Mouse (Mus musculus) midbrain, embryonic 10.5 days (tissue): ENCODE measurements at regions not wholly inside any gene's neighbourhood (a gene's known extent, or its start where the extent isn't known, plus 50 kb on each side); places are given as distances from the start of the nearest gene placed in this dataset.
A peak's percentile ranks its signal among the peaks of the same experiment; 100 is the strongest.
"Not testable (repeated sequence)": the region's sequence is repeated elsewhere in the genome, so short reads cannot be mapped to it uniquely, and the experiment has no call there.

Experiments
- DNase-seq: peaks from one replicate; pipeline ENCODE4 v3.0.0-alpha.2; 2017; ENCODE audit warnings: low spot score
- H3K27ac ChIP-seq: fragments of 300-500 bp; sonication (generic); replicated peaks from 2 replicates; pipeline ENCODE4 v1.5.1; 2016; ENCODE audit warnings: mild to moderate bottlenecking
- H3K27me3 ChIP-seq: fragments of 300-500 bp; sonication (generic); 2 replicates; pipeline ENCODE4 v1.6.1; 2016; ENCODE audit warnings: low read depth, mild to moderate bottlenecking; ENCODE audit not compliant: poor library complexity, severe bottlenecking
- H3K36me3 ChIP-seq: fragments of 300-500 bp; sonication (generic); 2 replicates; pipeline ENCODE4 v1.6.1; 2016; ENCODE audit warnings: mild to moderate bottlenecking, moderate library complexity
- H3K4me1 ChIP-seq: fragments of 300-500 bp; sonication (generic); 2 replicates; pipeline ENCODE4 v1.6.1; 2016
- H3K4me3 ChIP-seq: fragments of 300-500 bp; sonication (generic); 2 replicates; pipeline ENCODE4 v1.5.1; 2016; ENCODE audit warnings: mild to moderate bottlenecking, moderate library complexity
- H3K9me3 ChIP-seq: fragments of 300-500 bp; sonication (generic); replicated peaks from 2 replicates; pipeline ENCODE4 v1.6.1; 2016; ENCODE audit warnings: mild to moderate bottlenecking
- WGBS: fragments of 180-500 bp; shearing (Covaris S2); methylation state at CpG from one replicate; pipeline ENCODE4 v1.1.7; 2016; 5-methylcytosine and 5-hydroxymethylcytosine counted together

DNA sequence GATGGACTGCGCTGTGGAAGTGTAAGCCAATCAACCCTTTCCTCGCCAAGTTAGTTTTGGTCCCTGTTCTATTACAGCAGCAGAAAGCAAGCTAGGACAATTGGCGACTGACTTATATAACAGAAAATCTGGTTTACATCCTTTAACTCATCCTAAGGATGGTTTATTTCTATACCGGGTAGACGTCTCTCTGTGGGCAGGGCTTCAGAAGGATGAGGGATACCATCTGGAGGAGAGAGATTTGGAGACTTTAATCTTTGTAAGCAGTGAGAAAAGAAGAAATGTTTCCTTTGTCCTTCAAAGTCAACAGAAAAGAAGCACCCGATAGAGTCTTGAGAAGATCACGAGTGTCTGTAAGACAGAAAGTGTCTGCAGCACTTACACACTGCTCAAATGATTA lies 186.4 kb downstream of the Cdca7 start:
- DNase-seq, result no peak
- Histone ChIP-seq H3K4me3 (no peak overlapping the region), H3K27me3 (peaks cover 8% of the 10 kb centered on the region; the same call in 1 of the 2 replicates), H3K36me3 (no peaks in the 10 kb centered on the region), H3K4me1 (no peaks in the 10 kb centered on the region), H3K9me3 (no peaks in the 10 kb centered on the region), H3K27ac (no peak overlapping the region)
- WGBS, result 90% methylated on average over 7 of the region's 7 CpGs

DNA sequence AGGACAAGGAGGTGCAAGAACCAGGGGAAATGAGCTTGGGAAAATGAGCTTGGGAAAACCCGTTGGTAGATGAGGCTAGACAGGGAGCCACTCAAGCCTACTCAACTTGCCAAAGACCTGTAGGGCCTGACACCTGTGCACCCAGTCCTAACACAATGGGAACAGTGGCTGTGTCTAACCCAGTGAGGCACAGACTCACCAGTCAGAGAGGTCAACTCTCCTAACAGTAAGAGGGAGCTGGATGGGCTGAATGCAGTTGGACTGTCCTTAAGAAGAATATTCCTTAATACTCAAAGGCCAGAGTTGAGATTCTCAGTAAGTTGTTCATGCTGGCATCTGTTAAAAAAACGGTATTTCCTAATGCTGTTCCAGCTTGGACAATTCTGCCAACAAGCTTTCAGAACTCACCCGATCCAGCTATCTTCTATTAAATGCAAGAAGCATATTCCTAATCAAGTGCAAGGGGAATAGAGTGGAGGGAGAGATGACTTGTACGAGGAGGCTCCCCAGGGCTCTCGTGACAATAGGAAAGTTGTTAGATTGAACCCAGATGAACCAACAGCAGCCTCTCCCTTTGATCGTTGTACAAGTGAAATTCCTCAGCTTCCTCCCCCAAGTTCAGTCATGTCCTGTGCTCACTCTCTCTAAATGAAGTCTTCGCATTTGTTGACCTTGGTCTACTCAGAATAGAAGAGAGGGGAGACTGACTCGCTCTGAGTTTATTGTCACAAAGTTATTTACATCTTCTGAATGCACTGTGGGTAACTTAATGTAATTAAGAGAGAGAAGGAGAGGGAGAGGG lies 187.2 kb downstream of the Cdca7 start:
- WGBS, result 80% methylated on average over 8 of the region's 8 CpGs
- H3K27me3 ChIP-seq, result 0 out of 2 replicates have a peak, but pooled peaks cover 4% of the 10 kb centered on the region
- H3K9me3 ChIP-seq, result no peaks in the 10 kb centered on the region
- H3K27ac ChIP-seq, result no peak overlapping the region
- no peak overlapping the region for H3K4me3 ChIP-seq
- no peak for DNase-seq
- no peaks in the 10 kb centered on the region for H3K4me1 ChIP-seq
- no peaks in the 10 kb centered on the region for H3K36me3 ChIP-seq

DNA sequence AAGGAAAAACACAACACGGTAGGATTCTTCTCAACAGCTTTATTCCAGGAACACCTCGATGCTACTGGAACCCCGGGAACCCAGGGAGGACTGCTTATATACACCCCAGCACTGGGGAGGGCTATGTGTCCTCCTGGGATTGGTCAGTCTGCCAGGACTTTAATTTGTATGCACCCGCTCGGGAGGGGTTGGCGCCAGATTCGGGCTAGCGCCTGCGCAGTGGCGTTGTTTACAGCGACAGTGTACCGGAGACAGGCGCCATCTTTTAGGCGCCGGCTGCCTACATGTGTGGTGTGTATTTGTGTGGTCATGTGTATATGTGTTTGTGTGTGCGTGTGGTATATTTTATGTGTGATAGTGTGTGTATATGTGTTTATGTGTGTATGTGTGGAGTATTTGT lies 191.4 kb downstream of the Cdca7 start:
- not testable (repeated sequence) for DNase-seq

GRCm38 (mm10) chr2:72672908-72673901 lies 197.2 kb downstream of the Cdca7 start:
- H3K4me3 ChIP-seq, result no peak overlapping the region
- peak; percentile 57 for DNase-seq
- peaks cover 77% of the 10 kb centered on the region for H3K27me3 ChIP-seq
- WGBS, result 33% methylated on average over 13 of the region's 13 CpGs
- no peak overlapping the region for H3K27ac ChIP-seq
- H3K36me3 ChIP-seq, result no peaks in the 10 kb centered on the region
- H3K9me3 ChIP-seq, result no peaks in the 10 kb centered on the region
- peaks cover 38% of the 10 kb centered on the region for H3K4me1 ChIP-seq

More for the DNA sequence above, 191.4 kb downstream of the Cdca7 start:
- H3K4me1 ChIP-seq, H3K27ac ChIP-seq, H3K4me3 ChIP-seq, H3K36me3 ChIP-seq, H3K9me3 ChIP-seq: not testable (repeated sequence)
- WGBS, result 97% methylated on average over 16 of the region's 16 CpGs
- H3K27me3 ChIP-seq, result peaks cover 46% of the 10 kb centered on the region

DNA sequence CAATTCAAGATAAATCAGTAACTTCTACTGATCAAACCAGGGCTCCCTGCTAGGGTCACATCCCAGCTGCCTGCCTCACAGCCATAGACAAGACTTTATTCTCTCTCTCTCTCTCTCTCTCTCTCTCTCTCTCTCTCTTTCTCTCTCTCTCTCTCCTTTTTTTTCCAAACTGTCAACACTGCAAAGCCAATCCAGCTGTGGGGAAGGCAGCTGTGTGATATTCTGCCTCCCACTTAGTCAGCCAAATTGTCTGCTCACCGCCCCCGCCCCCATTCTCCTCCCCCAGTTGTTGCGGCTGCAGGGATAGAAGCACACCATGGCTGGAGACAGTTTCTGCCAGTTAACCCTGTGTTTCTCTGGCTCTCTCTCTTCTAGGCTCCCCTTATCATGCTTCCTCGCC lies 198.3 kb downstream of the Cdca7 start:
- no peaks in the 10 kb centered on the region for H3K36me3 ChIP-seq
- peaks cover 38% of the 10 kb centered on the region for H3K4me1 ChIP-seq
- no peak overlapping the region for H3K27ac ChIP-seq
- WGBS, result 8% methylated on average over 4 of the region's 4 CpGs
- peaks cover 67% of the 10 kb centered on the region for H3K27me3 ChIP-seq
- H3K9me3 ChIP-seq, result no peaks in the 10 kb centered on the region
- H3K4me3 ChIP-seq, result 0 out of 2 replicates have a peak overlapping the region, but pooled peaks have one; percentile 2
- peak; percentile 41 for DNase-seq

DNA sequence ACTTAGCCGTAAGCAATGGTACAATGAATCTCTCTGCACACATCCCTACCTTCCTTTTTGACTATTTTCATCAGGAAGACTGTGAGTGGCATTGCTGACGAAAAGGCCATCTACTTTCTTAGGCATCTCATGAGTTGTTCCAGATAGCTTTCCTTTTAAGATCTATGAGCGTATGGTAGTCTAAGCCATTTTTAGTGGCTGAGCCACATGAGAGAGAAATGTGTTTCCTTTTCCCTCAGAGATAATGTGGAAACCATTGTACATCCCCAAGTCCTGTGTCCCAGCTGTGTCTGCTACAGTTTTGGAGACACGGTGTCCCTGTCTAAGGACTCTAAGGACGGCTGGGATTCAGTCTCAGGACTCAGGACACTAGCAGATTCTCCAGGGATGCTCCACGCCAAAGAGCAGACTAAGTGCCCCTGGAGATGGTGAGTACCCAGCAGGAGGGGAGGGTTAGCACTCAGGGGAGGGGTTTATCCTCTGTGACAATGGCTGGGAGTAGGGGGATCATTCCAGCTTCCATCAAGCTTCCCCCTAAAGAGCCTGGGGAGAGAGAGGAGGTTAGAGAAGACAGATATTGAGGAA lies 199.0 kb downstream of the Cdca7 start:
- no peak for DNase-seq
- 48% methylated on average over 6 of the region's 6 CpGs for WGBS
- Histone ChIP-seq H3K27ac (0 out of 2 replicates have a peak overlapping the region, but pooled peaks have one; percentile 20), H3K4me3 (no peak overlapping the region), H3K9me3 (no peaks in the 10 kb centered on the region), H3K27me3 (peaks cover 61% of the 10 kb centered on the region), H3K36me3 (no peaks in the 10 kb centered on the region), H3K4me1 (peaks cover 38% of the 10 kb centered on the region)

DNA sequence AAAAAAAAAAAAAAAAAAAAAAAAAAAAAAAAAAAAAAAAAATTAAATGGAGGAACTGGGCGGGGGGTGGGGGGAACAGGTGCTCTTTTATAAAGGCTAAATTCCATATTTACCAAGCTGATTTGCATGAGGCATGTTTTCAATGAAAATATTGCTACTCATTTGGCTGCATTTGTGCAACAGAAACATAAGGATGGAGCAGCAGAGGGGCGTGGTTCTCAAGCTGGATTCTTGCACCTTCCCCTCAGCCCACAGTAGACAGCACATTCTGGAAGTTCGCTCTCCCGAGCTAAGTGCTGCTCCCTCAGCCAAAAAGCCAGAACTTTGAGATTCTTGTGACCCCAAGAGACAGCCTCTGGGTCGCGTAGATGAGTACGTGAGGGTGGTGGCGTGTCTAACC lies 201.8 kb downstream of the Cdca7 start:
- peaks cover 31% of the 10 kb centered on the region for H3K4me1 ChIP-seq
- H3K27me3 ChIP-seq, result peaks cover 49% of the 10 kb centered on the region
- H3K4me3 ChIP-seq, result no peak overlapping the region
- H3K9me3 ChIP-seq, result no peaks in the 10 kb centered on the region
- no peak for DNase-seq
- H3K27ac ChIP-seq, result no peak overlapping the region
- no peaks in the 10 kb centered on the region for H3K36me3 ChIP-seq
- WGBS, result 89% methylated on average over 8 of the region's 8 CpGs

DNA sequence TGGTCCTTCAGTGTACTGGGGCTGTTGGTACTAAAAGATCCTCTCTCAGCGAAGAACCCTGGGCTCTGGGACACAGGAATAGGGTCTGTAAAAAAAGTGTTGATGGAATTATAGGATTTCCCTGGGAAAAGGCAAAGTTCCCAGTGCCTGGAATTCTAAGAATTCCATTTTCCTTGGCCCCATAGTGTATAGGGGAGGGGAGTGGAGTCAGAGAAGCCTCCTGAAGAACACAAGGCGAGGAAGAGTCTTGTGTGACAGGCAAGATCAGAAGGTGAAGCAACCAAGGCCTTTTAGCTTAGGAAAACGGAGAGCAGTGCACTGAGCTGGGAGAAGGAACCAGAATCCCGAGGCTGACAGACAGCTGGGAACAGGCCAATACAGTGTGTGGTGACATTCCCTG lies 212.1 kb downstream of the Cdca7 start:
- no peak for DNase-seq
- Histone ChIP-seq H3K27me3 (peaks cover 4% of the 10 kb centered on the region; the same call in 1 of the 2 replicates), H3K4me1 (no peaks in the 10 kb centered on the region; the same call in 1 of the 2 replicates), H3K27ac (no peak overlapping the region), H3K9me3 (peaks cover 12% of the 10 kb centered on the region; the same call in 1 of the 2 replicates), H3K36me3 (no peaks in the 10 kb centered on the region), H3K4me3 (no peak overlapping the region)
- WGBS, result 70% methylated on average over 4 of the region's 4 CpGs

DNA sequence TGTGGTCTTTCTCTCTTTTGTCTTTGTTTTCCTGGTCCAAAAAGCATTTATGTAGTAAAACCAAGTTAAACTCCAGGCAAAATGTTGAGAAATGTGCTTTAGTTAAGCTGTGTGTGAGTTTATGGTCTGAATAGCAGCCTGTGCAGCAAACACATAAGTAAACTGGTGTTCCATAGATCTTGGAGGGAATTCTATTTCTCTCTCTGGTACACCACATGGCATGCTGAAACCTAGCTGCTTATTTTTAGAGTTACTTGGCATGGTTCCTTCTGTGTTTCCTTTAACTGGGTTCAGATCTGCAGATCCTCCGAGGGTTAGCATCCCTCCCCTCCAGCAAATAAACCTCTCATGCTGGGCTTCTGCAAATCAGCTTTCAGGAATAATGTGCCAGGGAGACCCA lies 225.1 kb downstream of the Cdca7 start:
- Histone ChIP-seq H3K27ac (0 out of 2 replicates have a peak overlapping the region, but pooled peaks have one; percentile 33), H3K27me3 (no peaks in the 10 kb centered on the region; the same call in 1 of the 2 replicates), H3K4me3 (no peak overlapping the region), H3K36me3 (no peaks in the 10 kb centered on the region), H3K9me3 (no peaks in the 10 kb centered on the region), H3K4me1 (peaks cover 21% of the 10 kb centered on the region)
- DNase-seq, result no peak
- WGBS, result 71% methylated on average over 1 of the region's 1 CpGs

- Histone ChIP-seq H3K36me3 (no peaks in the 10 kb centered on the region), H3K9me3 (no peaks in the 10 kb centered on the region), H3K4me1 (peaks cover 15% of the 10 kb centered on the region), H3K27ac (no peak overlapping the region), H3K27me3 (no peaks in the 10 kb centered on the region; the same call in 1 of the 2 replicates), H3K4me3 (no peak overlapping the region)
- WGBS, result 87% methylated on average over 11 of the region's 11 CpGs
- no peak for DNase-seq
Observed at GRCm38 (mm10) chr2:72703238-72703637, 227.3 kb downstream of the Cdca7 start.

- DNase-seq, result no peak
- Histone ChIP-seq H3K9me3 (no peaks in the 10 kb centered on the region), H3K27me3 (no peaks in the 10 kb centered on the region; the same call in 1 of the 2 replicates), H3K27ac (no peak overlapping the region), H3K4me1 (peaks cover 2% of the 10 kb centered on the region), H3K36me3 (no peaks in the 10 kb centered on the region), H3K4me3 (no peak overlapping the region)
- WGBS, result 77% methylated on average over 13 of the region's 13 CpGs
Observed at GRCm38 (mm10) chr2:72707676-72708659, 232.0 kb downstream of the Cdca7 start.
